Mouse (Mus musculus) embryo, embryonic 11.5 days (tissue): ENCODE measurements around the gene Acot8.
A peak's percentile ranks its signal among the peaks of the same experiment; 100 is the strongest.

ENCODE experiments used
- DNase-seq: peaks from one replicate; pipeline ENCODE4 v3.0.0-alpha.2; 2012; ENCODE audit warnings: low read depth, low spot score

Gene Acot8

GRCm38 (mm10) chr2:164783926-164784581 is 20.6 kb downstream of the Acot8 start:
- no peak for DNase-seq

GRCm38 (mm10) chr2:164781876-164782275 is 22.8 kb downstream of the Acot8 start:
- DNase-seq, result no peak

GRCm38 (mm10) chr2:164779481-164780086 is 25.1 kb downstream of the Acot8 start, which contains the start of gene Tnnc2:
Gene Tnnc2, minus strand, starts transcription at chr2:164779967.
- no peak for DNase-seq

GRCm38 (mm10) chr2:164778809-164779208 is 25.9 kb downstream of the Acot8 start:
- DNase-seq, result no peak

- no peak for DNase-seq
Measured at GRCm38 (mm10) chr2:164778015-164778287, 26.7 kb downstream of the Acot8 start.

- no peak for DNase-seq
Measured at GRCm38 (mm10) chr2:164777246-164778014, 27.3 kb downstream of the Acot8 start.

- DNase-seq, result no peak
Measured at GRCm38 (mm10) chr2:164776801-164777200, 27.9 kb downstream of the Acot8 start.

GRCm38 (mm10) chr2:164776130-164776529 is 28.6 kb downstream of the Acot8 start:
- DNase-seq, result no peak

- DNase-seq, result no peak
Measured at GRCm38 (mm10) chr2:164773989-164774364, 30.7 kb downstream of the Acot8 start.

GRCm38 (mm10) chr2:164773229-164773988 is 31.3 kb downstream of the Acot8 start:
- DNase-seq, result no peak

GRCm38 (mm10) chr2:164771123-164771522 is 33.6 kb downstream of the Acot8 start:
- DNase-seq, result no peak

GRCm38 (mm10) chr2:164770279-164770678 is 34.4 kb downstream of the Acot8 start:
- DNase-seq, result no peak

GRCm38 (mm10) chr2:164769258-164770037 is 35.2 kb downstream of the Acot8 start, which contains the start of gene Ube2c:
Gene Ube2c, plus strand, starts transcription at chr2:164769898.
- peak; percentile 98 for DNase-seq

- DNase-seq, result no peak
Measured at GRCm38 (mm10) chr2:164767812-164768540, 36.7 kb downstream of the Acot8 start.

GRCm38 (mm10) chr2:164765841-164766240 is 38.8 kb downstream of the Acot8 start:
- DNase-seq, result no peak

GRCm38 (mm10) chr2:164762593-164762992 is 42.1 kb downstream of the Acot8 start:
- DNase-seq, result no peak

- DNase-seq, result no peak
Measured at GRCm38 (mm10) chr2:164761971-164762370, 42.7 kb downstream of the Acot8 start.

- DNase-seq, result no peak
Measured at GRCm38 (mm10) chr2:164761502-164761901, 43.2 kb downstream of the Acot8 start.

GRCm38 (mm10) chr2:164760059-164760833 is 44.4 kb downstream of the Acot8 start:
- DNase-seq, result no peak

GRCm38 (mm10) chr2:164758692-164759091 is 46.0 kb downstream of the Acot8 start:
- no peak for DNase-seq
